Mouse (Mus musculus) ES-CJ7 (cell line): ENCODE data around the gene Klk1b21.
A peak's percentile ranks its signal among the peaks of the same experiment; 100 is the strongest.
"Not testable (repeated sequence)": the region's sequence is repeated elsewhere in the genome, so short reads cannot be mapped to it uniquely, and the experiment has no call there.

ENCODE experiments used
- DNase-seq: peaks from one replicate; pipeline ENCODE4 v3.0.0; 2011; ENCODE audit warnings: low read depth, low spot score

The Klk1b21 gene

DNA sequence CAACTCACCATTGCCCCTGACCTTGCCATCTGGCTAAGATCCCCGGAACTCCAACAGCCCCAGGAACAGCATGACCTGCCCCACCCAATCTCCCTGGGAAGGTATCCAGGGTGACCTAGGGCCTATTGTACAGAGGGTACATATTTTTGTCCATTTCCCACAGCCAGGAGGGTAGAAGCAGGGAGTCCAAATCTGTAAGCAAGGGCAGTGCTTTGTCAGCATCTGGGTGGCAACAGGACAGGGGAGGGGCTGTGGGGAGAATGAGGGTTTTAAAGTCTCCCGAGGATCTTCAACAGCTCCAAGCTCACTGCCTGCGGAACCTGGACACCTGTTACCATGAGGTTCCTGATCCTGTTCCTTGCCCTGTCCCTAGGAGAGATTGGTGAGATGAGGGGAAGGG, at the start of gene Klk1b21:
Gene Klk1b21 (plus strand): TSS at position 301 of the 400 bp plus-strand sequence.
- DNase-seq, result not testable (repeated sequence)

DNA sequence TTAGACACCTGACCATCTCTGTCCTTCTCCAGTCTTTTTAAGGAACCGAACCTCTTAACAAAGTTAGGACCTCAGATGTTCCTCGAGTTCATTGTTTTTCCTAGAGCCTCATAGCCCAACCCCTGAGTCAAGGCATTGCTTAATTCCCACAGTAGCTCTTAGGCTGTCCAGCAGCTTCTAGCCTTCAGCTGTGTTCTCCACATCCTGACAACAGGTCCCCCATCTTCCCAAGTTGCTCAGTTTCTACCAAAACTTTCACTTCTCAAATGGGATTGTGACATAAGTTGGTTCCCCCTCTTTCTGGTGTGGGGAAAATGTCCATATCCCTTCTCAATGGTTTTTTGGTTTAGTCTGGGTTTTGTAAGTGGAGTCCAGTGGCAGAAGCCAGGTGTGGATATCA, 30.0 kb upstream of the Klk1b21 start:
- DNase-seq, result no peak

- DNase-seq, result no peak
These were observed 24.4 kb upstream of the Klk1b21 start for GRCm38 (mm10) chr7:44077703-44078102.

DNA sequence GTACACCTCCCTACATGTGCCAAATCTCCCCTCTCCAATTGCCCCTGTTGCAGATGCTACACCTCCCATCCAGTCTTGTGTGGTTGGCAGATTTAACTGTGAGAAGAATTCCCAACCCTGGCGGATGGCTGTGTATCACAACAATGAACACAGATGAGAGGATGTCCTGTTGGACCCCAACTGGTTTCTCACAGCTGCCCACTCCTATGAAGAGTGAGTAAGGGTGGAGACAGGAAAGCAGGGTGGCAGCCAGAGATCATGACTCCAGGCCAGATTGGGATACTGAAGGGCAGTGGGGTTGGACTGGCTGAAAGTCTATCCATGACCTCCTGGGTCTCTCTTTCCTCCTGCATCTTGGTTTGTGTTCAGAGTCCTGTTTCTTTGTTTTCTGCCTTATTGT, 6.0 kb upstream of the Klk1b21 start:
- no peak for DNase-seq

DNA sequence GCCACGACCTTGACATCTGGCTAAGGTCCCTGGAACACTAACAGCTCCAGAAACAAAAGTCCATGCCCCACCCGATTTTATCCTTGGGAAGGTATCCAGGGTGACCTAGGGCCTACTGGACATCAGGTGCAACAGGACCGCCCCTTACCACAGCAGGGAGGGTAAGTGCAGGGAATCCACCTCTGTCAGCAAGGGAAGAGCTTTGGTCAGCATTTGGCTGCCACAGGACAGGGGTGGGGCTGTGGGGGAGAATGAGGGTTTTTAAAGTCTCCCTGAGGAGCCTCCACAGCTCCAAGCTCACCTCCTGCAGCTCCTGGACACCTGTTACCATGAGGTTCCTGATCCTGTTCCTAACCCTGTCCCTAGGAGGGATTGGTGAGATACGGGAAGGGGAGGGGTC, 10.2 kb downstream of the Klk1b21 start, which contains the start of gene Klk1b22:
Gene Klk1b22 (plus strand): TSS at position 301 of the 400 bp plus-strand sequence.
- peak; percentile 41 for DNase-seq

GRCm38 (mm10) chr7:44123445-44123844, 21.3 kb downstream of the Klk1b21 start:
- no peak for DNase-seq

DNA sequence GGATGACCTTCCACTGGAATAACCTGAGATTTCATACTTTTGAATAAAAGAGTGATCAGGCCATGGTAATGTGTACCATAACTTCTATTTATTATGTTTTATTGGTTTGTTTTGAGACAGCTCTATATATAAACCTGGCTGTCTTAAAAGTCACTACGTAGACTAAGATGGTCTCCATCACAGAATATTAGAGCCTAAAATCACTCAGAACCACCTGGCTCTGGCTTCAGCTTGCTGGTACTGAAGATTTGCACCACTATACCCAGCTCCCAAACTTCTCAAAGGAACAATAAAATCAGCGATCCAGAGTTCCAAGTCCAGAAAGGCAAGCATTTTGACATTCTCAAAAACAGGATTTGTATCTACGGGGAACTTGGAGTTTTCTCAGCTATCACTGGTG, 34.3 kb downstream of the Klk1b21 start, which contains the start of gene Klk1b16:
Gene Klk1b16 (plus strand): TSS at position 301 of the 400 bp plus-strand sequence.
- DNase-seq, result no peak
